Mouse (Mus musculus): ENCODE results near the gene Fam208a. TPM values are rescaled to one million over a fixed set of nuclear protein-coding genes. Genes with fewer than 3 reads are reported as not detected.

Gene Fam208a
- polyA plus RNA-seq, 1 experiment from 2014 or later: 21.5 TPM

GRCm38 (mm10) chr14:27507894-27508643 is 79.4 kb downstream of the Fam208a start, which contains the start of gene Ccdc66:
Gene Ccdc66, minus strand, starts transcription at chr14:27508460.
- H3K9me3 ChIP-seq: no peaks in the 10 kb centered on the region
- under 1% methylated on average over 51 of the region's 51 CpGs for WGBS
- H3K27me3 ChIP-seq: no peaks in the 10 kb centered on the region
- H3K4me2 ChIP-seq (replicated peaks): peak within 1 kb of the TSS; percentile 73
- H3K27ac ChIP-seq: peak within 1 kb of the TSS; percentile 63
- peak within 1 kb of the TSS; percentile 66 for H3K4me3 ChIP-seq
- H3K9ac ChIP-seq: peak within 1 kb of the TSS; percentile 67
- peak; percentile 94 for ATAC-seq (ENCODE audit: insufficient number of reproducible peaks, insufficient read depth, low FRiP score, low TSS enrichment)
- peaks cover 8% of the 10 kb centered on the region; the same call in 1 of the 2 replicates for H3K4me1 ChIP-seq
- peaks cover 7% of the 10 kb centered on the region; the same call in 1 of the 2 replicates for H3K36me3 ChIP-seq

GRCm38 (mm10) chr14:27508644-27509301 is 80.1 kb downstream of the Fam208a start:
- peaks cover 7% of the 10 kb centered on the region; the same call in 1 of the 2 replicates for H3K36me3 ChIP-seq
- H3K27ac ChIP-seq: peak overlapping the region; percentile 0; the same call in 1 of the 2 replicates
- H3K27me3 ChIP-seq: no peaks in the 10 kb centered on the region
- peak overlapping the region; percentile 67 for H3K9ac ChIP-seq
- H3K4me3 ChIP-seq: peak overlapping the region; percentile 66
- H3K4me2 ChIP-seq (replicated peaks): peak overlapping the region; percentile 73
- peaks cover 8% of the 10 kb centered on the region; the same call in 1 of the 2 replicates for H3K4me1 ChIP-seq
- WGBS: 31% methylated on average over 15 of the region's 15 CpGs
- peak; percentile 54 for ATAC-seq (ENCODE audit: insufficient number of reproducible peaks, insufficient read depth, low FRiP score, low TSS enrichment)
- no peaks in the 10 kb centered on the region for H3K9me3 ChIP-seq

GRCm38 (mm10) chr14:27524541-27524940 is 95.9 kb downstream of the Fam208a start:
- no peak overlapping the region for H3K4me2 ChIP-seq (replicated peaks)
- no peaks in the 10 kb centered on the region for H3K4me1 ChIP-seq
- no peak overlapping the region for H3K27ac ChIP-seq
- no peak overlapping the region for H3K9ac ChIP-seq
- H3K9me3 ChIP-seq: no peaks in the 10 kb centered on the region
- H3K4me3 ChIP-seq: no peak overlapping the region
- no peaks in the 10 kb centered on the region for H3K36me3 ChIP-seq
- no peaks in the 10 kb centered on the region for H3K27me3 ChIP-seq
- ATAC-seq (ENCODE audit: insufficient number of reproducible peaks, insufficient read depth, low FRiP score, low TSS enrichment): no peak

Small RNA genes within 50 kb of the gene (microRNA-seq; reads per million reads assigned to microRNA genes)
- not detected for gene Gm23633

Other genes starting within 250 kb of the Fam208a start
- 16.6 and 18.4 TPM in 2 replicates for gene Ccdc66, start 79.6 kb downstream of the Fam208a start, polyA plus RNA-seq (2016; fragmentation: Nextera tagmentation; extraction: Ambion mirVana)
- 12.0 and 12.9 TPM in 2 replicates for gene Erc2, start 193.6 kb downstream of the Fam208a start, polyA plus RNA-seq (2016; fragmentation: Nextera tagmentation; extraction: Ambion mirVana)

Data from embryonic facial prominence, embryonic 12.5 days (tissue).